Mouse (Mus musculus) erythroid progenitor cell, adult 5-6 weeks (primary cell): ENCODE data around the gene Zfp410. TPM values are rescaled to one million over a fixed set of nuclear protein-coding genes. Genes with fewer than 3 reads are reported as not detected.

ENCODE experiments used
- total RNA-seq, 2 experiments: library from RNA; stranded (forward) in 1 of 2; stranded (reverse) in 1 of 2; fragments of 150-400 nt in 1 of 2; fragments of 186-747, 209-891 nt in 1 of 2; gene quantifications; 2 replicates each; pipeline versions ENCODE4 v1.2.3 to v1.2.4; 2015 to 2017; ENCODE audit warnings: low replicate concordance in 2 of 2

Zfp410 gene
- total RNA-seq, 2 experiments from 2014 or later, result 63.2 to 72.5 TPM

Other genes with a start within 250 kb of the Zfp410 start
- not detected in 2 replicates for gene Acot5, start 247.5 kb upstream of the Zfp410 start, total RNA-seq (2015; ENCODE audit: low replicate concordance)
- gene Acot5, start 247.5 kb upstream of the Zfp410 start, total RNA-seq (2017; ENCODE audit: low replicate concordance), result not detected in 2 replicates
- not detected in 2 replicates for gene Acot6, start 216.2 kb upstream of the Zfp410 start, total RNA-seq (2015; ENCODE audit: low replicate concordance)
- gene Acot6, start 216.2 kb upstream of the Zfp410 start, total RNA-seq (2017; ENCODE audit: low replicate concordance), result 0.13 TPM in 1 of 2 replicates, not detected in the other
- gene Dnal1, start 202.5 kb upstream of the Zfp410 start, total RNA-seq (2015; ENCODE audit: low replicate concordance), result not detected in 2 replicates
- gene Dnal1, start 202.5 kb upstream of the Zfp410 start, total RNA-seq (2017; ENCODE audit: low replicate concordance), result 0.08 and 2.2 TPM in 2 replicates
- 8.4 and 11.9 TPM in 2 replicates for gene Pnma1, start 168.4 kb upstream of the Zfp410 start, total RNA-seq (2015; ENCODE audit: low replicate concordance)
- 13.5 and 15.9 TPM in 2 replicates for gene Pnma1, start 168.4 kb upstream of the Zfp410 start, total RNA-seq (2017; ENCODE audit: low replicate concordance)
- 20.9 and 23.5 TPM in 2 replicates for gene Elmsan1, start 98.0 kb upstream of the Zfp410 start, total RNA-seq (2015; ENCODE audit: low replicate concordance)
- 29.0 and 51.1 TPM in 2 replicates for gene Elmsan1, start 98.0 kb upstream of the Zfp410 start, total RNA-seq (2017; ENCODE audit: low replicate concordance)
- 8.4 and 12.6 TPM in 2 replicates for gene Ptgr2, start 31.6 kb upstream of the Zfp410 start, total RNA-seq (2015; ENCODE audit: low replicate concordance)
- 29.3 and 32.6 TPM in 2 replicates for gene Ptgr2, start 31.6 kb upstream of the Zfp410 start, total RNA-seq (2017; ENCODE audit: low replicate concordance)
- gene Coq6, start 44.8 kb downstream of the Zfp410 start, total RNA-seq (2015; ENCODE audit: low replicate concordance), result 17.2 and 19.5 TPM in 2 replicates
- gene Coq6, start 44.8 kb downstream of the Zfp410 start, total RNA-seq (2017; ENCODE audit: low replicate concordance), result 5.6 and 14.4 TPM in 2 replicates
- gene Fam161b, start 45.0 kb downstream of the Zfp410 start, total RNA-seq (2015; ENCODE audit: low replicate concordance), result 2.9 TPM in 1 of 2 replicates, not detected in the other
- 3.6 and 3.7 TPM in 2 replicates for gene Fam161b, start 45.0 kb downstream of the Zfp410 start, total RNA-seq (2017; ENCODE audit: low replicate concordance)
- gene Entpd5, start 92.2 kb downstream of the Zfp410 start, total RNA-seq (2015; ENCODE audit: low replicate concordance), result 8.6 and 17.2 TPM in 2 replicates
- gene Entpd5, start 92.2 kb downstream of the Zfp410 start, total RNA-seq (2017; ENCODE audit: low replicate concordance), result 4.8 and 9.2 TPM in 2 replicates
- gene Bbof1, start 92.2 kb downstream of the Zfp410 start, total RNA-seq (2015; ENCODE audit: low replicate concordance), result not detected in 2 replicates
- gene Bbof1, start 92.2 kb downstream of the Zfp410 start, total RNA-seq (2017; ENCODE audit: low replicate concordance), result 2.6 and 9.1 TPM in 2 replicates
- 29.8 and 29.9 TPM in 2 replicates for gene Rnf113a2, start 100.3 kb downstream of the Zfp410 start, total RNA-seq (2015; ENCODE audit: low replicate concordance)
- 14.8 and 15.8 TPM in 2 replicates for gene Rnf113a2, start 100.3 kb downstream of the Zfp410 start, total RNA-seq (2017; ENCODE audit: low replicate concordance)
- 4.2 and 6.8 TPM in 2 replicates for gene Aldh6a1, start 134.2 kb downstream of the Zfp410 start, total RNA-seq (2015; ENCODE audit: low replicate concordance)
- 2.6 and 7.5 TPM in 2 replicates for gene Aldh6a1, start 134.2 kb downstream of the Zfp410 start, total RNA-seq (2017; ENCODE audit: low replicate concordance)
- gene Lin52, start 134.6 kb downstream of the Zfp410 start, total RNA-seq (2015; ENCODE audit: low replicate concordance), result 19.8 and 41.1 TPM in 2 replicates
- 22.0 and 26.2 TPM in 2 replicates for gene Lin52, start 134.6 kb downstream of the Zfp410 start, total RNA-seq (2017; ENCODE audit: low replicate concordance)